Mouse (Mus musculus) hindbrain, embryonic 16.5 days (tissue): ENCODE data around the gene Fam160b1. TPM values are rescaled to one million over a fixed set of nuclear protein-coding genes. Genes with fewer than 3 reads are reported as not detected.

Experiments
- ATAC-seq: fragments of 200-750 bp; cut with Nextera tagmentation; 2 replicates; pipeline ENCODE4 v1.8.0; 2017; ENCODE audit warnings: moderate TSS enrichment, moderate library complexity
- H3K27ac ChIP-seq: fragments of 300-500 bp; sonication (generic); 2 replicates; pipeline ENCODE4 v1.5.1; 2014; ENCODE audit warnings: low read depth, mild to moderate bottlenecking, control low read depth, low read length, moderate library complexity
- H3K27me3 ChIP-seq: fragments of 300-500 bp; sonication (generic); replicated peaks from 2 replicates; pipeline ENCODE4 v1.6.1; 2014; ENCODE audit warnings: low read length; ENCODE audit not compliant: control insufficient read depth, insufficient read depth
- H3K36me3 ChIP-seq: fragments of 300-500 bp; sonication (generic); 2 replicates; pipeline ENCODE4 v1.6.1; 2014; ENCODE audit warnings: mild to moderate bottlenecking, low read length, moderate library complexity, mixed read lengths; ENCODE audit not compliant: control insufficient read depth, insufficient read depth
- H3K4me1 ChIP-seq: fragments of 300-500 bp; sonication (generic); 2 replicates; pipeline ENCODE4 v1.6.1; 2014; ENCODE audit warnings: low read depth, low read length; ENCODE audit not compliant: control insufficient read depth, insufficient read depth
- H3K4me2 ChIP-seq: fragments of 300-500 bp; sonication (generic); 2 replicates; pipeline ENCODE4 v1.6.1; 2014; ENCODE audit warnings: mild to moderate bottlenecking, low read length, control low read depth, moderate library complexity
- H3K4me3 ChIP-seq: fragments of 300-500 bp; sonication (generic); 2 replicates; pipeline ENCODE4 v1.5.1; 2014; ENCODE audit warnings: mild to moderate bottlenecking, low read length, control low read depth, moderate library complexity
- H3K9ac ChIP-seq: fragments of 300-500 bp; sonication (generic); 2 replicates; pipeline ENCODE4 v1.6.1; 2014; ENCODE audit warnings: low read depth, mild to moderate bottlenecking, control low read depth, low read length, moderate library complexity
- H3K9me3 ChIP-seq: fragments of 300-500 bp; sonication (generic); 2 replicates; pipeline ENCODE4 v1.6.1; 2014; ENCODE audit warnings: mild to moderate bottlenecking, low read length, moderate library complexity; ENCODE audit not compliant: control insufficient read depth
- WGBS: fragments of 180-500 bp; shearing (Covaris S2); extraction: QIAGEN DNeasy Blood & Tissue Kit; methylation state at CpG from one replicate; pipeline ENCODE4 v1.1.7; 2014; 5-methylcytosine and 5-hydroxymethylcytosine counted together
- polyA plus RNA-seq: library from polyadenylated mRNA; unstranded; fragments of >200 nt; fragmentation: Nextera tagmentation; extraction: Ambion mirVana; gene quantifications from 2 replicates; pipeline ENCODE4 v1.2.1, GENCODE M21; 2015

Gene Fam160b1
- polyA plus RNA-seq, 1 experiment from 2014 or later = 11.2 TPM

GRCm38 (mm10) chr19:57403700-57404501 is 43.4 kb downstream of the Fam160b1 start:
- WGBS = 17% methylated on average over 24 of the region's 24 CpGs

DNA sequence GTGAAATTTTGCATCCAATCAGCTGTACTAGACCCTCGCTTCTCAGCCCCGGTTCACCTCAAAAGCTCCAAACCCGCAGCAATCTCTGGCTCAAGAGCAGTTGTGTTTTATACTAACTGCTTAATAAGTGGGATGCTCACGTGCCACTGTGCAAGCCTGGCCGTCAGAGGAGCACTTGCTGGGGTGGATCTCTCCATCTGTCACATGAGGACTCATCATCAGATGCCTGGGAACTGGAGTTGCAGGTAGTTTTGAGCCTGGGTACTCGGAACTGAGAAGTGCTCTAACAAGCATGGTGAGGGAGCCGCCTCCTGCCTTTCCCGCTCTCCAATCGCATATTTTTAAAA is 44.0 kb downstream of the Fam160b1 start:
- WGBS = 11% methylated on average over 9 of the region's 9 CpGs
- peak; percentile 11; the same call in 1 of the 2 replicates for ATAC-seq
- H3K4me3 ChIP-seq = no peak overlapping the region

More at GRCm38 (mm10) chr19:57403700-57404501, 43.4 kb downstream of the Fam160b1 start:
- peak; percentile 48; the same call in 1 of the 2 replicates for ATAC-seq
- no peak overlapping the region for H3K27ac ChIP-seq
- H3K4me2 ChIP-seq = peak overlapping the region; percentile 38
- no peaks in the 10 kb centered on the region for H3K27me3 ChIP-seq
- H3K9me3 ChIP-seq = no peaks in the 10 kb centered on the region
- no peak overlapping the region for H3K9ac ChIP-seq
- no peaks in the 10 kb centered on the region for H3K36me3 ChIP-seq
- H3K4me1 ChIP-seq = no peaks in the 10 kb centered on the region
- no peak overlapping the region for H3K4me3 ChIP-seq

GRCm38 (mm10) chr19:57407947-57408346 is 47.5 kb downstream of the Fam160b1 start:
- 100% methylated on average over 1 of the region's 1 CpGs for WGBS
- no peak overlapping the region for H3K4me2 ChIP-seq

More for the DNA sequence above, 44.0 kb downstream of the Fam160b1 start:
- H3K4me1 ChIP-seq = no peaks in the 10 kb centered on the region
- H3K9me3 ChIP-seq = no peaks in the 10 kb centered on the region
- H3K36me3 ChIP-seq = no peaks in the 10 kb centered on the region
- H3K9ac ChIP-seq = no peak overlapping the region
- no peaks in the 10 kb centered on the region for H3K27me3 ChIP-seq
- no peak overlapping the region for H3K27ac ChIP-seq
- peak overlapping the region; percentile 38 for H3K4me2 ChIP-seq

DNA sequence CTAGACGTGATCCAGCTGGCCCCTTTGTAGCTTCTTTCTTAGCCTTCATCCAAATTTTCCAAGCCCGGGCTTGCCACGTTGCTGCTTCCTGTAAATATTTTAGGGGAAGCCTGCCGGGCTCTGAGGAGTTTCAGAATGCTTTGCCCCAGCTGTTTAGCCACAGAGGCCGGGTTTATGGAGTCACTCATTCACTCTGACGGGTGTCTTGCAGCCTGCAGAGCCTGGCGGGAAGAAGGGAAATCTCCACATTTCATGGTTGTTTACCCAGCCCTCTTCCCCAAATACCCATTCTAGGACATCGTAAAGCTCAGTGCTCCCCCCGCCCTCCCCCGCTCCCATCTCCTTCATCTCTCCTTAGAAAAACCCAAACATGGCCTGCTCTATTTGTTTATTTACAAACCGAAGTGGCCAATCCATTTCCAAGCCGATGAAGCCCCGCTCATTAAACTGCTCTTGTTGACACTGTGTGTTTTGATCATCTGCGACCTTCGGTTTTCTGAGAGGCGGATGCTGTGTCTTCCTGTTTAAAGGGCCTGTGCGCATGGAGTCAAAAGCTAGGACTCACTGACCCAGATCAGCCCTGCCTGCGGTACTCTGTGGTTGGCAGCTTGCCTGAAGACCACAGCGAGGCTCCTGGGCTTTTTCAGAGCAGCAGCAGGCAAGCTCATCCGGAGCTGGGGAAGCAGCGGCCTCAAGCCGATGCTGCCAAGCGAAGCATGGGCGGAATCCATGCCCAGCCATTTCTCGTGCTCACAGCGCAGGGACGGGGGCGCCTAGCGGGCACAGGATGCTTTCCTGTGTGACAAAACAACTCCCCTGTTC is 51.1 kb downstream of the Fam160b1 start:
- Histone ChIP-seq H3K36me3 (no peaks in the 10 kb centered on the region), H3K27ac (peak overlapping the region; percentile 58; the same call in 1 of the 2 replicates), H3K4me3 (peak overlapping the region; percentile 13), H3K4me1 (peaks cover 6% of the 10 kb centered on the region), H3K27me3 (no peaks in the 10 kb centered on the region), H3K9me3 (no peaks in the 10 kb centered on the region), H3K4me2 (peak overlapping the region; percentile 44), H3K9ac (peak overlapping the region; percentile 49)
- WGBS = 31% methylated on average over 29 of the region's 29 CpGs
- peak; percentile 87 for ATAC-seq

More at GRCm38 (mm10) chr19:57407947-57408346, 47.5 kb downstream of the Fam160b1 start:
- Histone ChIP-seq H3K27ac (no peak overlapping the region), H3K9me3 (no peaks in the 10 kb centered on the region), H3K4me3 (no peak overlapping the region), H3K4me1 (peaks cover 6% of the 10 kb centered on the region), H3K27me3 (no peaks in the 10 kb centered on the region), H3K9ac (no peak overlapping the region), H3K36me3 (no peaks in the 10 kb centered on the region)
- no peak for ATAC-seq

DNA sequence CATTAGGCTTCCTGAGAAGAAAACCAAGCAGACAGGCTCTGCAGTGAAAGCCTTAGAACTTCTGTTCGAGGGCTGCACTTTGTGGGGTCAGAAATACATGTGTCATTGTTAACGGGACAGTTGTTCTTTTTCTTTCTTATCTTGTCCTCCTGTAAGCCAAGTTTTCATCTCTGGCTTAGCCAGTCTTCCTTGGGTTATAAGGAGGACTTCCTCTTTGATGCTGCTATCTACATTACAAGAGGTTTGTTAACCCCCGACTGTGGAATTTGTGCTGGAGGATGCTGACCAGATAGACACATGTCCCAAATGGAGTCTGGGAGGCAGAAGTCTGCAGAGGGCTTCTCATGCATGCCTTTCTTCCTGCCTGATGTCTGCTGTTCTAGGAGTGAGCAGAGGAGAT is 52.7 kb downstream of the Fam160b1 start:
- Histone ChIP-seq H3K9ac (no peak overlapping the region), H3K4me3 (no peak overlapping the region), H3K9me3 (no peaks in the 10 kb centered on the region), H3K27ac (no peak overlapping the region), H3K36me3 (no peaks in the 10 kb centered on the region), H3K4me2 (no peak overlapping the region), H3K27me3 (no peaks in the 10 kb centered on the region), H3K4me1 (peaks cover 6% of the 10 kb centered on the region)
- ATAC-seq = no peak
- 83% methylated on average over 3 of the region's 3 CpGs for WGBS

DNA sequence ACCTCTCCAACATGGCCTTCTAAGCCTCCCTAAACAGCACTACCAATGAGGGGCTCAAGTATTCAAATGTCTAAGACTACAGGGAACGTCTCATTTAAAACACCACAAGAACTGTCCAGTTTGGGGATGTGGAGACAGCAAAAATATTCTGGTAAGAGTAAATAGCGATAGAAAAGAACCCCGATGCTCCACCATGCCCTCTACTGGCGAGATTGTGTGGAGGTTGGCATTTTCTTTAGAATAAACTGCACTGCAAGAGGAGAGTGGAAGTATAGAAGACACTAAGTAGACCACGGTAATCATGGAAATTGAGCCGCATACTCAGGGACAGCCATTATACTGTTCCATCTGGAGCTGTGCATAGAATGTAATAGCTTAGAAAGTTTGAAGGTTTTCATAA is 53.4 kb downstream of the Fam160b1 start:
- no peaks in the 10 kb centered on the region for H3K9me3 ChIP-seq
- no peaks in the 10 kb centered on the region for H3K36me3 ChIP-seq
- no peaks in the 10 kb centered on the region for H3K27me3 ChIP-seq
- WGBS = 88% methylated on average over 6 of the region's 6 CpGs
- H3K27ac ChIP-seq = no peak overlapping the region
- H3K4me1 ChIP-seq = peaks cover 8% of the 10 kb centered on the region
- H3K9ac ChIP-seq = no peak overlapping the region
- H3K4me3 ChIP-seq = no peak overlapping the region
- ATAC-seq = no peak
- H3K4me2 ChIP-seq = no peak overlapping the region

- H3K27me3 ChIP-seq = no peaks in the 10 kb centered on the region
- no peak overlapping the region for H3K9ac ChIP-seq
- no peak overlapping the region for H3K4me3 ChIP-seq
- 89% methylated on average over 8 of the region's 8 CpGs for WGBS
- no peak for ATAC-seq
- no peak overlapping the region for H3K4me2 ChIP-seq
- no peaks in the 10 kb centered on the region for H3K9me3 ChIP-seq
- no peaks in the 10 kb centered on the region for H3K36me3 ChIP-seq
- no peak overlapping the region for H3K27ac ChIP-seq
- peaks cover 8% of the 10 kb centered on the region for H3K4me1 ChIP-seq
These were observed 54.7 kb downstream of the Fam160b1 start for GRCm38 (mm10) chr19:57415031-57415807.

DNA sequence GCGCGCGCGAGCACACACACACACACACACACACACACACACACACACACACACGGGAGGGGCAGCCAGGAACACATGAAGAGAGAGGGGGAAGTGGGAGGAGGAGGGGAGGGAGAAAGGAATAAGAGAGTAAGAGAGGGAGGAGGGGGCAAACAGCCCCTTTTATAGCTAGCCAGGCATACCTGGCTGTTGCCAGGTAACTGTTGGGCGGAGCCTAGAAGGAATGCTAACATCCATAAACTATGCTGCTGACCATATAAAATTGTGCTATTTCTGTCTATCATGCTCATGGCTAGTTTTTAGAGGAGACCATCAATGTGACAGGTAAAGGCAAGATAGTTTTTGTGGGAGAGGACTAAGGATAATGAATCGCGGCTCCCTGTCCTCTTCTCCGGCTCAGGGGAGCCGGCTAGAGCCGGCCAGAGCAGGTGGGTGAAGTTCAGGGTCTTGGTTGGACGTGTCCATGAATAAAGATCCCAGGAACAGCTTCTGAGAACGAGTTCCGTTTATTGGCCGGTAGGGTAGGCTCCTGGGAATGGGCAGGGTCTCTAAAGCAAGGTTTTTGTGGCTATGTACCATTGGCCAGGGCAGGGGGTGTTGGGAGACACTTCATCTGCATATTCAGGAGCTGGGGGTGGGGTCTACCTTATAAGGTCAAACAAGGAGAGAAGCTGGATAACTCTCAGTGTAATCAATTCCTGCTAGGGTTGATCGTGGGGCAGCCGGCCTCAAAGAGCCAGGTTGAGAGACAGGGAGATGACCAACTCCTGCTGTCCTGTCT is 57.5 kb downstream of the Fam160b1 start:
- H3K27me3 ChIP-seq = no peaks in the 10 kb centered on the region
- H3K9ac ChIP-seq = no peak overlapping the region
- peaks cover 2% of the 10 kb centered on the region; the same call in 1 of the 2 replicates for H3K4me1 ChIP-seq
- H3K27ac ChIP-seq = no peak overlapping the region
- no peak for ATAC-seq
- WGBS = 21% methylated on average over 17 of the region's 17 CpGs
- H3K4me3 ChIP-seq = no peak overlapping the region
- H3K36me3 ChIP-seq = no peaks in the 10 kb centered on the region
- H3K4me2 ChIP-seq = peak overlapping the region; percentile 31
- H3K9me3 ChIP-seq = no peaks in the 10 kb centered on the region
